Mouse (Mus musculus): ENCODE results near the gene Fam151a.
"Not testable (repeated sequence)": the region's sequence is repeated elsewhere in the genome, so short reads cannot be mapped to it uniquely, and the experiment has no call there.

Gene Fam151a

DNA sequence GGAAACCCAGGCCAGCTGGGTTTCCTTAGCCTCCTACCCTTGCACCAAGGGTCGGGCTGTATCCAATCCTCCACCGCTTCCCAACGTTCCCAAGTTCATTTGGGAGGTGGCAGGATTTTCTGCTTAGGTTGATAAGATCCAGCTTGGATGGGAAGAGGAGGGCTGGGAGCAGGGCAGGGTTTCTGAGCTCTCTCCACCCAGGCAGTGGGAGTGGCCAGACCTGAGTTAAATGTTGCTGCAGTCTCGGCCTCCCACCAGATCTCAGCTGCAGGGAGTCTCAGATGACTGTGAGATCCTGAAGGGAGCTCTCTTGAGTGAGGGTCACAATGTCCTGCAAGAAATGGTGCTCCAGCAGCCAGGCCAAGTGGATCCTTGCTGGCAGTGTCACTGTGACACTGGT is at the start of gene Fam151a:
TSS of gene Fam151a (plus strand) at position 254 of the 400 bp plus-strand sequence.
- DNase-seq = no peak

DNA sequence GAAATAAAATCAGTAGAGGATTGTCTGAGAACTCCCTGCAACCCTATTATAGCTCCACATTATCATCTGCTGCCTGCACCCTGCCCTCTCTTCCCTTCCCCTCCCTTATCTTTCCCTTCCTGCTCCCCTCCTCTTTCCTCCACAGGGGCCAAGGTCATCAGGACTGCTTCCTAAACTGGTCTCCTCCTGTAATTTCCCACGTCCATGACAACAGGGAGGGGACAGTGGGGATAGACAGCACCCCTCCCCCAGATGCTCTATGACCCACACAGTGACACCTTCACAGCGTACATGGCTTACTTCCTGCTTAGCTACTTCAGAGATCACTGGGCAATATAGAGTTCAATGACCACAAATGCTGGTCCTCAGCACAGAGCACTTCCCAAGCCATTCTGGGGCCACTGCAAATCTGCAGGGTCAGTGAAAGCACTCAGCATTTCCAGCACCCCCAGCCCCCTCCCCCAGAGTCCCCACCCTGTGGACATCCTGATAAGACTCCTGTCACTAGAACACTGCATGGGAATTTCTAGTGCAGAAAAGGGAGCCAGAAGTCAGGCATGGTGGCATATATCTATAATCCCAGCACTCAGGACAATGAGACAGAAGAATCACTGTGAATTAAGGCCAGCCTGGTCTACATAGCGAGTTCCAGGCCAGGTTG is 44.9 kb upstream of the Fam151a start:
- DNase-seq = no peak

DNA sequence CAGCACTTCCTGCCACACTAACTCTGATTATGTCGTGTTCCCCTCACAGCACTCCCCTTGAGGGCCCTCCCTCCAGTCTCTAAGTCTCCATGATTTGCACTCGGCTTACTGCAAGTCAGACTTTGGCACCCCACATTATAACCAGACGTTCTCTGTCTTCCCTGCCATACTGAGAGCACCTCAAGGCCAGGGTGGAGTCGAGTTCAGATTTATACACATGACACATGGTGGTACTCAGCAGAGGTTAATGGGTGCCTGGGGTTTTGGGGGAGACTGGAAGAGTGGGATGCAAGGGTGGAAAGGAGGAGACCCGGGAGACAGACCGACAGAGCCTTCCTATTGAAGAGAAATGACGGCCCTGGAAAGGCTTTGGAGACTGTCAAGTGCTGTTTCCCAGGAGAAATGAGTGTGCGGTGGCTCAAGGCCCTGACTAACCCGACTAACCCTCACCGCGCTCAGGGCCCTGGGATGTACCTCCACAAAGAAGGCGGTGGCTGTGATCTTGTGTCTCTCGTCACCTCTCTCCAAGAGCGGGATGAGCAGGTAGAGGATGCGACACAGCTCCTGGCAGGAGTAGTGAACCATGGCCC is 39.8 kb upstream of the Fam151a start:
- no peak for DNase-seq

DNA sequence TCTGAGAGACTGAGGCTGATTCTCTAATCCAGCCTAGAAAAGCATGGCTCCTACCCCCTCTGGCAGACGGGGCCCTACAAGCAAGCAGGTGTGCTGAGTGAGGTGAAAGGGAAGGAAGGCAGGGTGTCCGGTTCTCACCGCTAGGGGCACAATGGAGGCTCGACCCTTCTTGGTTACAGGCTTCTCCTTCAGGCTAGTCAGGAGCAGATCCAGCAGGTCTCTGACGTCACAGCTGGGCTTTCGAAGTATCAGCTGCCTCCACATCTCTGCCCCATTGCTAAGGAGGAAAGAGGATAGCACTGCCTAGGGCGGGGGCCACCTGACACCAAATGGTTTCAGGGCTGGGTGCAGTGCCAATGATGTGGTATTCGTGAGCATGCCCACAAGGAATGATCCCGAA is 33.7 kb upstream of the Fam151a start:
- DNase-seq = peak in 1 of 2 experiments; percentile 17

DNA sequence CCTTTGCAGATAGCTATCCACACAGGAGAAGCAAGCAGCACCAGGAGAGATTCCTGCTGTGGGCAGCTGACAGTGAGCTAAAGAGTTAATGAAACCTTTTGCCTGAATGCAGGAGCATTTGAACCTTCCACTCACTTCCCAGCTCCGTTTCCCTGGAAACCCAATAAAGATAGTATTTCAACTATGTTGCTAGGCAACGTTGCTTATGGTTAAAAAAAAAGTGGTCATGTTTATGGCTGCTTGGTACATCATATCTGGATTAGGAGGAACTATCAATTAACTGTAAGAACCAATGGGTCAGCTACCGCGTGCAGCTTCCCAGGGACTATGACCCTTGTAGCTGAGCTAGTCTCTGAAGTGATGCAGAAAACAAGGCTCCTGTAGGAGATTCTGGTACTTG is 32.9 kb upstream of the Fam151a start:
- no peak for DNase-seq

DNA sequence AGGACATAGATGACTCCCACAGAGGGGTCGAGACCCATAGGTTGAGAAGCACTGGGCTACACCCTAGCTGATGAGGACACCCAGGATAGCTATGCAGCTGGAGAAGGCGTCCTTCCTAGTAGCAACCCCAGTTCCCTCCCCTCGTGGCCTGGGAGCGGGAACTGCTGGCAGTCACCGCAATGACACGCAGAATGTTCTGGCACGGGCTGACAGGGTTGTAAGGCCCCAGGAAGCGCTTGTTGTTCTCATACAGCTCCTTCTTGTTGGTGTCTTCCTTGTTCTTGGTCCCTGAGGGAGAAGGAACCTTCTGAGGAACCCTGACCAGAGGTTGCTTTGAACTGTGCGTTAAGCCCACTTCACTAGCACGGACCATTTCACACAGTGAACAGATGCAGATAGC is 29.7 kb upstream of the Fam151a start:
- no peak for DNase-seq

DNA sequence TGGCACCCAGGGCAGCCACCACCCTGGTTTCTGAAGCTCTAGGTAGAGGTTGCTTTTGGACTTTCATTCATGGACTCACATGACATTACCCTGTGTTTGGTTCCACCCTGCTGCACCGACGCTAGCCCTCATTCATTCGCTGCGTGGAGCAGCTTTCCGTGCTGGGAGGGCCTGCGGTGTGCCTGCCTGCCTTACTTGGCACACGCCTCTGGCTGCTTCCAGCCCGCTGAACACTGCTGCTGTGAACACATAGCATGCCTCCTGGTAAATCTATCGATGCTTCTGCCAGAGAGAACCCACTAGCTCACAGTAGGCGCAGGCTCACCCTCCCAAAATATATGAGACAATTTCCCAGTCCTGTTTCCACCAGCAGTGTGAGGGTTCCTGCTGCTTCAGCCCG is 29.3 kb upstream of the Fam151a start:
- no peak for DNase-seq

DNA sequence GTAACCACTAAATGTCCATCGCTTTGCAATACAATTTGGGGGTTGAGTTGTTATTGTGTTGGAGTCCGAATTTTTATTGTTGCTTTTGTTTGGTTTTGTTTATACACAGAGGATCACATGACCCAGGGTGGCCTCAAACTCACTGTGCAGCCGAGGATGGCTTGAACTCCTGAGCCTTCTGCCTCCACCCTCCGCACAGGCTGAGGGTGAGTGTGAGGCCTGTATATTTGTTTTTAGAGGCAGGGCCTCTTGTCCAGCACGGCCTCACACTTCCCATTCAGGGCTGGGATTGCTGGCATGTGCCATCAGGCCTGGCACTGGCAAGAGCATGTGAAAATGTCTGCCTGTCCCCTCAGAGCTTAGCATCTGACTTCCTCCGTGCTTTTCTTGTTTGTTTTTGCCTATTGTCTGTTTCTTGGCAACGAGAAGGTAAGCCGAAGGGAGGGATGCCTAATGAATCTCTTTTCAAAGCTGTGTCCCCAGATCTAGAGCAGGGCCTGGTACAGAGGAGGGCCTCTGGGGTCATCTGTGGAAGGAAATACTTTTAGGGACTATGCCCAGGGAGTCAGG is 28.5 kb upstream of the Fam151a start:
- DNase-seq = no peak

DNA sequence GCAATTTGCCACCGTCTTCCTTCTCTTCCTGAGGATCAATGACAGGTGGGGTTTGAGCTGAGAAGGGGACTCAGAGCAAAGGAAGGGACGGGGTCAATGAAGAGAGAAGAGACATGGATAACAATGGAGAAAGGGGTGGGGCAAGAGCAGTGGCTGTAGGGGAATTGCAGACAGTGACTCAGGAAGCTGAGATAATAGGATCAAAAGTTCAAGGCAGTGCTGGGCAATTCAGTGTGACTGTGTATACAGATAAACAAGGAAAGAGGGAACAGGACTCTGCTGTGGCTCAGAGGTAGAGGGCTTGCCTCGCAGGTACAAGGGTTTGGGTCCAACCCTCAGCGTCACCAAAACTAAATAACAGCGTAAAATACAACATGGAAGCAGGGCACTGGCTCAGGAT is 25.7 kb upstream of the Fam151a start:
- no peak for DNase-seq

DNA sequence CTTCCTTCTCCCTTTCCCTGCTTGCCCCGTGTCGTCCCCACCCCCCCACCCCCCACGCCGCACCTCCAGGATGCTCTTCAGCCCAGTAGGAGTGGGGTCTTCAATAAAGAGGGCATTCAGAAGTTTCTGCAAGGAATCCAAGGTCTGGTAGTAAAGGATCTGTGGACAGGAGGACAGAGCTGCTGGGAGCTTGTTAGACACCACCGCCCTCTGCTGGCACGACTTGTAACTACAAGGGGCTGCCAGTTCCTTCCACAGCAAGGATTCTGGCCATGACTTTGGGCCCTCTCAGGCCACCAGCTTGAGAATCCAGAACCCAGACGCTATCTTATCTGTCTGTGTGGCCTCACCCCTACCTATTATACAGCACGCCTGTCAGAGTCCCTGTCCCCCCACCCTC is 25.3 kb upstream of the Fam151a start:
- peak; percentile 69 to 82 for DNase-seq

DNA sequence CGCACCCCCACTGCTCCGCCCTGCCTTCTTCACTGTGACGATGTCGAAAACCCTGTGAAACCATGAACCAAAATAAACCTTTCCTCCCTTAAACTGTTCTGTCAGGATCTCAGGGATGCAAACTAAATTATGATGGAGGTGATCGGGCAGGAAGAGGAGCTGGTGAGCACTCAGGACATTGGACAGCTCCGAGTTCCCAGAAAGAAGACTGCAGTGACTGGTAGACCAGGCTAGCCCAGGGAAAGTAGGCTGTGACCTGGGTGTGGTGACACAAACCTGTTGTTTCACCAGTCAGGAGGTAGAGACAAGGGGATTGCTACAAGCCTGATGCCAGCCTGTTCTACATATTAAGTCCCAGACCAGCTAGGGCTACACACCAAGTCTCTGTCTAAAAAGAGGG is 20.1 kb upstream of the Fam151a start:
- no peak for DNase-seq

DNA sequence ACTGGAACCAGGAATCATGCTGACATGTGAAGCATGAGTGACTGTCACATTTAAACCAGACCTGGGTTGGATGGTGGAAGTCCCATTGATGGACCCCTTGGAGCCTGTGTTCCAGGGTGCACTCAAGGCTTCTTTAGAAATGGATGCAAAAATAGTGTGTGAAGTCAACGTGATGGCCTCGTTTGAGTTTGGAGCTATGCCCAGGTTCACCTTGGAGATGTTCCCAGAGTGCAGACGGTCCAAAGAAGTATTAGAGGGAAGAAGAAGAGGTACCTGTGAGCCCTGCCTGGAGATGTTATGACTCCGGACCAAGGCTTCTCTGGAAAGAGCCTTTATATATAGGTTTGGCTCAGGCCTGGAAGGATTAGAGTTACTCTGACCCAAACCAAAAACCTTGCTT is 13.1 kb upstream of the Fam151a start:
- no peak for DNase-seq

DNA sequence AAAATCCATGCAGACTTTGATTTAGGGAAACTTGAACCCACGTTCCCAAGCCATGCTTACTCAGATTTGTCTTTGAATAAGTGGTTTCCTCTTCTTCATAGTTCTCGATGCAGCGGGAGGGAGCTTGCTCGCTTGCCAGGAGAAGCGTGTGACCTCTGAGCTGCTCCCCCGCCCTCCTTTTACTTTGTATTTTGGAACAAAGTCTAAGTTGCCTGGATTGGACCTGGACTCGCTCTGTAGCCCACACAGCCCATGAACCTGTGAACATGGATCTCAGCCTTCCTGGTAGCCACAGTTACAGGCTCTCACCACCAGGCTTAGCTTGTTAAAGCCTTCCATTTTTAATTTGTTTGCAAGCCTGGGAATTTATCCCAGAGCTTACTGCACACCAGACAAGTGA is 2.9 kb upstream of the Fam151a start, which contains the start of gene Mroh7:
TSS of gene Mroh7 (minus strand) at position 112 of the 400 bp plus-strand sequence.
- no peak for DNase-seq

DNA sequence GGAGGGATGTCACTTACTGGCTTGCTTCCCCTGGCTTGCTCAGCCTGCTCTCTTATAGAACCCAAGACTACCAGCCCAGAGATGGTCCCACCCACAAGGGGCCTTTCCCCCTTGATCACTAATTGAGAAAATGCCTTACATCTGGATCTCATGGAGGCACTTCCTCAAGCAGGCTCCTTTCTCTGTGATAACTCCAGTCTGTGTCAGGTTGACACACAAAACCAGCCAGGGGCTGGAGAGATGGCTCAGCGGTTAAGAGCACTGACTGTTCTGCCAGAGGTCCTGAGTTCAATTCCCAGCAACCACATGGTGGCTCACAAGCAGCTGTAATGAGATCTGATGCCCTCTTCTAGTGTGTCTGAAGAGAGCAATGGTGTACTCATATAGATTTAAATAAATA is 3.2 kb downstream of the Fam151a start:
- DNase-seq = not testable (repeated sequence)

DNA sequence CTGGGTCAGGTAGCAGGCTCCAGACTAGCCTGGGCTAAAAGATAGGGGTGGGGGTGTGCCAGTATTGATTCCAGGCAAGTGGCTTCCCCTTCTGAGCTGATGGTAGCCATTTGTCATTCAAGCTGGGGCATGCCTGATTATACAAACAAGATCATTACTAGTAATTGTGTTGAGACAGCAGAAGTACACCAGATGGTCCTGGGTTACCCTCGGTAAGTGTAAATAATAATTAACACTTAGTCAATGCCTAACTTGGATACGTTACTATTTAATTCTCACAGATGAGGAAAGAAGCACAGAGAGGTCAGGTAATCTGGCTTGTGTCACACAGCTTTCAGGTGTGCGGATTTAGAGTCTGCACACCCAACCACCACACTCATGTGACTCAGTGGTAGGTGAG is 4.2 kb downstream of the Fam151a start:
- no peak for DNase-seq

DNA sequence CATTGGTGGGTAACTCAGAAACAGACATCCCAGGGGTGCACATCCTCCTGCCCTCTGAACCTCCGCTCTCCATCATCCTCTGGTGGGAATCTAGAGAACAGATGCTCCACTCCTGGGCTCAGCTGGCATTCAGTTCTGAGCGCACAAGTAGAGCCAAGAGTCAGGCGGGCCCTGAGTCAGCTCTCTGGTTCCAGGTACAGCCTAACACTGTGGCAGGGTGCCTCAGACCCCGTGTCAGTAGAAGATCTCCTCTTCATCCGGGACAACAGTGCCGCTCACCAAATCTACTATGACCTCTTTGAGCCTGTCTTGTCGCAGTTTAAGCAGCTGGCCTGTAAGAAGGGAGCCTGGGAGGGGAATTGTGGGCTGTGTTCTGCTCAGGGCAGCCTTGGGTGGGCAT is 12.2 kb downstream of the Fam151a start:
- DNase-seq = no peak

DNA sequence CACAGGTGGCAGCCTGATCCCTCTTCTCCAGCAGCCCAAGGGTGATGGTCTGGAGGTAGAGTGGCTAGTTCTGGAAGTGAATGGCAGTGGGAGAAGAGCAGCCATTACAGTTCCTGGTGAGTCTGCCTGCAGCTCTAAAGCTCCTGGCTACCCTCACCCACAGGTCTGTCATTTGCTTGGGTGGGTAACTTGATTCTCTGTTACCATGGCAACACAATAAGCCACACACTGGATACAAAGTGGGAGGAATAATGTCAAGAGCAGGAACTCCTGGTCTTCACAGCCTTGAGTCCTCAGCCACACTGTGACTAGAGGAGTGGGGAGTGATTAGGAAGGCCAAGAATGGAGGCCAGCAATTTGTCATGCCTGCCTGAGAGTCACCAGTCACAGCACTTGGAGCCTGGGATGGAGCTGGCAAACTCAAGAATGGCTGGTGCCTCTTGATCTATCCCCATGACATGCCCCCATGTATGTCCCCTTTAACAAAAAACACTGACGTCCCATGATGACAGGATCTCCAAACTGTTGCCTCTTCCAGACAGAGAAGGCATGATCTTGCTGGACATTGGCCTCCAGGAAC is 13.4 kb downstream of the Fam151a start:
- DNase-seq = no peak

DNA sequence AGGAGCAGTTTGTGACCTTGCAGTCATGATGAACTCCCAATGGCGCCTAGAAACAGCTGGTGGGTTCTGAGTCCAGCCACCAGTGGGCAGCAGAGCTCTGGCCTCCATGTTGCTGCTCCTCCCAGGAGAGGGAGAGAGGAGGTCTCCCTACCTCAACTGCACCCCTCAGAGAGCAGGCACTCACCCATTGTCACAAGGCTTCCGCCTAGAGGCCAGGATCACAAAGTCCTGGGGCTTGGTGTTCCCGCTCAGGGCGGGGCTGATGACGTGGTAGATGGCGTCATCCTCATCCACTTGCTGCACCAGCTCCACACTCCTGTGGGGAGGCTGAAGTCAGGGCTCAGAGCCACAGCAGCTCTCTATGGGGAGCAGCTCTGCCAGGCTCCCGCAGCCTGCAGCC is 16.0 kb downstream of the Fam151a start:
- peak; percentile 77 to 82 for DNase-seq

DNA sequence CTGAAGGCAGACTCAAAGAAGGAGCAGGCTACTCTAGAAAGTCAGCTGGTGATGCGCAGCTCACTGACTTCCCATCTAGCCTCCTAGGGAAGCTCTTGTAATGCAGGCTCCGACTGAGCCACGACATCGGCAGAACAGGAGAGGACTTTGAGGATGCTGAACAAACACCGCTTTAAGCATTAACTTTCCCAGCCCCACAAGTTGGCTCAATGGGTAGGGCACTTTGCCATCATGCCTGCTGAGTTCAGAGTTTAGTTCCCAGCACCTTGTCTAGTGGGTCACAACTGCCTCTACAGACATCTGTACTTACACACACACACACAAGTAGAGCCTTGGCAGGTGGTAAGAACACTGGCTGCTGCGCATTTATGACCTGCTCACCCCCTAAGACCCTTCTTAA is 18.0 kb downstream of the Fam151a start:
- DNase-seq = no peak

DNA sequence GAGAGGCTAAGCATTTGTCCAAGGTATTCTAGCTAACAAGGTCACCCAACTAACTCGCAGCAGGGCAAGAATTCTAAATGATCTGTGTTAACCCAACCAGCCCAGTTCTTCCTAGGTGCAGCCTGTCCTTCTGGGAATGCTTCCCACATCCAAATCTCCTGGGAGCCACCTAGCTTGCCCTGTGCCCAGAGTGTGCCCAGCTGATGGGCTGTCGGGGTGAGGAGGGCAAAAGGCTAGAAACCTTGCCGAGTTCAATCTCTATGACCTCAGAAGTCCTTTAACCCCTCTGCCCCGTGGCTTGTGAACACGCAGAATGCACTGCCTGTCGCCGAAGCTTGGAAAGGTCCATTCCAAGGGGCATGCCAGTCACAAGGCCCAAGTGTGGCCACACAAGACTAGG is 30.5 kb downstream of the Fam151a start:
- no peak for DNase-seq

DNA sequence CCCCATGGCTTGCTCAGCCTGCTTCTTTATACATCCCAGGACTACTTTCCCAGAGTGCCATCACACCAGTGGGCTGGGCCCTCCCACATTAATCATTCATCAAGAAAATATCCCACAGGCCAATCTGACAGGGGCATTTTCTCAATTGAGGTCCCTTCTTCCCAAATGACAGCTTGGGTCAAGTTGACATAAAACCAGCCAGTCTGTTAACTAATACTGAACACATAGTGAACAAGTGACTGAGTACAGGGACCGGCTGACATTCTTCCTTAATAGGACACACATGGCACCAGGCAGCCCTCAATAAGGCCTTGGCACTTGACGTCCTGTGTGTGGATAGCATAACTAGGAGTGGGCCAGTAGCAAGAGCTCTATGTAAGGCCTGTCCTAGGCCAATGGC is 35.6 kb downstream of the Fam151a start:
- no peak for DNase-seq

DNA sequence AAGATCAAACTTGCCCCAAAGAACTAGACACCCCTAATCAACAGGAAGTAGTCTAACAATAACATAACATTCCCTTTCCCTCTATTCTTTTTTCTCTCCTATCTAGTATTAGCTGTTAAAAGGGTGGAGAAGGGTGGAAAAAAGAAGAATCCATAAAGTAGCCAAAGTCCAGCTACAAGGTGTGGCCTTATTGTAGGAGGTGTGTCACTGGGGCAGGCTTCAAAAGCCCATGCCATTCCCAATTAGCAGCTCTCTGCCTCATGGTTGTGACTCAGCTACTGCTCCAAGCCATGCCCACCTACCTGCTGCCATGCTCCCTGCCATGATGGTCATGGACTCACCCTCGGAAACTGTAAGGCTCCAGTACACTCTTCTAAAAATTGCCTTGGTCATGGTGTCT is 38.9 kb downstream of the Fam151a start:
- DNase-seq = no peak

DNA sequence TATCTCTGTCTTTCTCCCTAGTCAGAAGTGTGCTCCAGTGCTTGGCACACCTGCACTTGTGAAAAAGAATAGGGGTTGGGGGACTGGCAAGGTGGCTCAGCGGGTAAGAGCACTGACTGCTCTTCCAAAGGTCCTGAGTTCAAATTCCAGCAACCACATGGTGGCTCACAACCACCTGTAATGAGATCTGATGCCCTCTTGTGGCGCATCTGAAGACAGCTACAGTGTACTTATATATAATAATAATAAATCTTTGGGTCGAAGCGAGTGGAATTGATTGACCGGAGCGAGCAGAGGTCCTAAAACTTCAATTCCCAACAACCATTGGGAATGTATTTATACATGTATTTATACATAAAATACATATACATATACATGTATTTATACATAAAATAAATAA is 42.1 kb downstream of the Fam151a start:
- DNase-seq = not testable (repeated sequence)

DNA sequence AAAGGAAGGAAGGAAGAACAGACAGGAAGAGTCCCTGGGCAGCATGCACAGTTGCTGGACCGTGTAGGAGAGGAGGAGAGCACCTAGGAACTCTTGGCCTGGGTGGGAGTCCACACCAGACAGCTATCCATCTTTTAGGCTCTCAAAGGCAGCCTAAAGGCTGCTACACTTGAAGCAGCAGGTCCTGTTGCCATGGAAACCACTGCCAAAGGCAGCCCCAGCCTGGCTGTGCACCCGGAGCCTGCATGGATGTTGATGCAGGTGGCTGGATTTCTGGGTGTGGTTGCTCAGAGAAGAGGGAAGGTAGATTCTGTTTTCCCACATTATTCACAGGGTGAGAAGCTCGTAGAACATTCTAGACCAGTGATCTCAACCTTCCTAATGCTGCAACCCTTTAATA is 43.3 kb downstream of the Fam151a start:
- no peak for DNase-seq

Measured in lung, postnatal 4 days (tissue).